Mouse (Mus musculus): ENCODE data around the gene Tbc1d24.

DNA sequence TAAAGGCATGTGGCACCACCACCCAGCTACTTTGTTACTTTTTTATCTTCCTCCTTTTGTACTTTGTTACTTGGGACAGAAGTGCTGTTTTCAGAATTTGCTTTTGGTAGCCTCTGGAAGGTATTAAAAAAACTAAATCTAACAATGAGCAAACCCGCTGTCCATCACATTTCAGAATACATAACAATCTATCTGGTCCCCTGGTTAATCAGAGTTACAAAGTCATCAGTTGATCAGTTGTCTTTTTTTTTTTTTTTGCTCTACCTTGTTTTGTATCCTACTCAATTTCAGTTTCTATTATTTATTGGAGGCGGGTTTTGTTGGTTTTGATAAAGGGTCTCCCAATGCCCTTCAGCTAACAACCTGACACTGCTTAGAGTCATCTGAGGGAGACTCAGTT lies 47.0 kb upstream of the Tbc1d24 start:
- no peak for TF ChIP-seq CTCF (IDR thresholded peaks at IDR 0.05; ENCODE audit: borderline replicate concordance, insufficient read depth, low read length)
- TF ChIP-seq POLR2A (IDR thresholded peaks at IDR 0.05; ENCODE audit: low read depth, low read length) = no peak

Data from embryonic fibroblast, embryonic 13.5 days (primary cell).